Mouse (Mus musculus) ES-Bruce4 (cell line): ENCODE data around the gene Fer. TPM values are rescaled to one million over a fixed set of nuclear protein-coding genes. Genes with fewer than 3 reads are reported as not detected.

Experiments
- H3K27ac ChIP-seq: 2 replicates; pipeline ENCODE4 v1.5.1; 2012; ENCODE audit warnings: low read length, inconsistent platforms; ENCODE audit not compliant: insufficient read depth
- H3K27me3 ChIP-seq: 2 replicates; pipeline ENCODE4 v1.6.1; 2012; ENCODE audit warnings: mild to moderate bottlenecking, low read length, inconsistent platforms; ENCODE audit not compliant: control insufficient read depth, poor library complexity, insufficient read depth, severe bottlenecking
- H3K36me3 ChIP-seq: 2 replicates; pipeline ENCODE4 v1.6.1; 2012; ENCODE audit warnings: inconsistent platforms, mild to moderate bottlenecking, low read length, moderate library complexity; ENCODE audit not compliant: control insufficient read depth, poor library complexity, insufficient read depth, severe bottlenecking
- H3K4me1 ChIP-seq: one replicate; pipeline ENCODE4 v1.8.1; 2011; ENCODE audit warnings: low read length; ENCODE audit not compliant: control insufficient read depth, insufficient read depth
- H3K4me3 ChIP-seq: 2 replicates; pipeline ENCODE4 v1.5.1; 2011; ENCODE audit warnings: low read depth, mild to moderate bottlenecking, low read length
- H3K9ac ChIP-seq: 2 replicates; pipeline ENCODE4 v1.6.1; 2012; ENCODE audit warnings: low read depth, mild to moderate bottlenecking, inconsistent platforms; ENCODE audit not compliant: poor library complexity, severe bottlenecking
- H3K9me3 ChIP-seq: replicated peaks from 2 replicates; pipeline ENCODE4 v1.6.1; 2012; ENCODE audit warnings: mild to moderate bottlenecking, low read length, inconsistent platforms; ENCODE audit not compliant: control insufficient read depth, poor library complexity, insufficient read depth, severe bottlenecking
- CTCF ChIP-seq: IDR thresholded peaks from one replicate; pipeline ENCODE4 v1.8.1; 2011; ENCODE audit warnings: low read depth, low read length
- EP300 ChIP-seq: IDR thresholded peaks from 2 replicates; pipeline ENCODE4 v1.6.1; 2011; ENCODE audit warnings: low read depth, low read length; ENCODE audit not compliant: insufficient read depth
- POLR2A ChIP-seq: IDR thresholded peaks from one replicate; pipeline ENCODE4 v1.8.1; 2011; ENCODE audit warnings: low read length; ENCODE audit not compliant: insufficient read depth
- polyA plus RNA-seq: library from polyadenylated mRNA; stranded (reverse); fragments of >200 nt; gene quantifications from 2 replicates; pipeline ENCODE4 v1.2.4, GENCODE M21; 2011; ENCODE audit warnings: low read depth; ENCODE audit not compliant: missing spikeins, insufficient read depth, insufficient read length

The Fer gene
- polyA plus RNA-seq, 1 experiment: 28.9 TPM

DNA sequence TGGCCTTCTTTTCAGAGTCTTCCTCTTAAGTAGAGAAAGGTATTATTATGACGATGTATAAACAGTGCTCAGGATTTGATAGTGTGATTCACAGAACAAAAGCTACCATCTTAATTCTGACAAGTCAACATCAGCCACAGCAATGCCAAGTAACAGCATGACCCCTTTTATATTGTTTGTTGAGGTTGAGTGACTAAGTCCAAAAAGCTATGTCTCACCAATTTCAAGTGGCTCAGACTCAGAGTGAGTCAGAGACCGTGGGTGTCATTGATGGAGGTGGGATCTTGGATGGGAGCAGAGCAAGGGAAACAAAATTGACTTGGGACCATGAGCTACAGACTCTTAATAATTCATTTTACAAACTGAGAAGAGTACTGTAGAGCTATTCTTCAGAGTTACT lies 230.9 kb downstream of the Fer start:
- H3K4me3 ChIP-seq: no peak overlapping the region
- H3K27ac ChIP-seq: no peak overlapping the region
- no peaks in the 10 kb centered on the region for H3K4me1 ChIP-seq
- H3K27me3 ChIP-seq: no peaks in the 10 kb centered on the region
- no peak overlapping the region for H3K9ac ChIP-seq
- no peak for TF ChIP-seq CTCF
- TF ChIP-seq EP300: no peak
- TF ChIP-seq POLR2A: no peak
- H3K36me3 ChIP-seq: no peaks in the 10 kb centered on the region
- no peaks in the 10 kb centered on the region for H3K9me3 ChIP-seq

DNA sequence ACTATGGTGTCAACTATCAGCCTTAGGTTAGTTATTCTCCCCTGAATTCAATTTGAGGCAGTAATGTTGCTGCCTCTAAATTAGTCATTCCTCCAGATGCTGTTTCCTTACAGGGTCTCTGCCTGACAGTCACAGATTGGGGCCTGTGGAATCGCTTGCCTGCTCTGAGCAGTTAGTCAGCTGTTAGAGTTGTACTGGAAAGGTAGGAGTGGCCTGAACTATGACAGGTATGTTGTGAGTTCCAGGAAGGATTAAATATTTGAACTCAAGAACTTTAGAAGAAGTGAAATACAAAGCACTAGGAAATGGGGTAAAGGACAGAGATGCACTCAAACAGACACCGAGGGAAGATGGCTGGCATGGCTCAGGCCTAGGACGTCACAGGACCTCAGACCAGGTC lies 233.9 kb downstream of the Fer start:
- no peaks in the 10 kb centered on the region for H3K36me3 ChIP-seq
- no peaks in the 10 kb centered on the region for H3K27me3 ChIP-seq
- H3K27ac ChIP-seq: no peak overlapping the region
- no peaks in the 10 kb centered on the region for H3K9me3 ChIP-seq
- no peak for TF ChIP-seq POLR2A
- no peak for TF ChIP-seq EP300
- TF ChIP-seq CTCF: no peak
- no peak overlapping the region for H3K9ac ChIP-seq
- H3K4me3 ChIP-seq: no peak overlapping the region
- no peaks in the 10 kb centered on the region for H3K4me1 ChIP-seq

DNA sequence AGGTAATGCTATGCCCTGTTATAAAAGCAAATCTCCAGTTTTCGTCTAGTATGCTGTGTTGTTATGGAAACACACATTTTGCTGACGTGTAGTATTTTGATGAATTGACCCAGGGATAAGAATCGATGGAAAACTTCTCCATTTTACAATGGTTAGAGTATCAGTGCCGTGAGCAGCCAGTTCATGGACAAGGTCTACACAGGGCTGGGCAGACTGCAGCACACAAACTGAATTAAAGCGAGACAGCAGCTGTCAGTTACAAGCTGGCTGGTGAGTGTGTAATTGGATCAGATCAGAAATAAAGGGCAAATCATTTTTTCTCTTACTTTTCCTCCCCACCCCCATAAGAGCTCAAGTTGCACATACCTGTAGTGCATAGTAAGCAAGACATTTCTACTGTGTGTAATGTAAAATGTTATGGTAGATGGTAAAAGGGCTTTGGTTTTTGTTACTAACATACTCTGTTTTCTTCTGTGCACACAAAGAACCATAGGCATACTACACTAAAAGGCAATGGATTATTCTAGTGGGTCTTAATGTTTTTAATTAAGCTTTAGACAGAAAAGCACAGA lies 235.0 kb downstream of the Fer start:
- TF ChIP-seq CTCF: no peak
- TF ChIP-seq POLR2A: no peak
- TF ChIP-seq EP300: no peak
- H3K9ac ChIP-seq: no peak overlapping the region

DNA sequence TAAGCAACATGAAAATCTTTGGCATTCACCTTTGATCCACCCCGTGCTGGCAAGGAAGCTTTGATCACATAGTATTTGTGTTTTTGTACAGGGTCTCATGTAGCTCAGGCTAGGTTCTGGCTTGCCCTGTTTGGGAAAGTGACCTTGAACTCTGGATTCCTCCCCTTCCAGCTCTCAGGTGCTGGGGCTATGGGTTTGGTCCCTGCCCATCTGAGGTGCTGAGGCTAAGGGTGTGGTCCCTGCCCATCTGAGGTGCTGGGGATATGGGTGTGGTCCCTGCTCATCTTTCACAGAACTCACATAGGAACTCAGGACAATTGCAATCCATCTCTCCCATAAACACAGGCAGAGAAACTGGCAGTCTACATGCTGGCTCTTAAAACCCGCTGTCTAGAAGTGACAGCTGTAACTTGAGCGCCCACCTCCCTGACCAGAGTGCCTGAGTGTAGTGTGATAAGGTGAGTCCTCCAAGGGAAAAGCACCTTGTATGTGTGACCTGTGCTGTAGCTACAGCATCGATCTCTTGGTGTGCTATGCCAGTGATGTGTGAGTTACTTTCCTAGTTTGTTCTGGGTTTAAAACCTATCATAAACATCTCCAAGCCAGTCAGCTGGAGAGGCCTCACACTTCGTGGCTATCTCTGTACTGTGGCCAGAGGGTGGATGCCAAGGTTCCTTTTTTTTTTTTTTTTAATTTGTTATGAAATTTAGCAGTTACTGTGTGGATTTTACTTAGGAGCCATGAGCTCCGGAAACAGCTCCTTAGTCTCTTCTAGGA lies 236.7 kb downstream of the Fer start:
- TF ChIP-seq POLR2A (no peak), EP300 (0 out of 2 replicates have a peak, but pooled peaks have one; percentile 13)
- Histone ChIP-seq H3K9me3 (no peaks in the 10 kb centered on the region), H3K9ac (no peak overlapping the region), H3K27me3 (no peaks in the 10 kb centered on the region), H3K36me3 (no peaks in the 10 kb centered on the region), H3K4me3 (no peak overlapping the region), H3K4me1 (no peaks in the 10 kb centered on the region), H3K27ac (no peak overlapping the region)

More for the DNA sequence above, 235.0 kb downstream of the Fer start:
- Histone ChIP-seq H3K27me3 (no peaks in the 10 kb centered on the region), H3K4me1 (no peaks in the 10 kb centered on the region), H3K27ac (no peak overlapping the region), H3K4me3 (no peak overlapping the region), H3K9me3 (no peaks in the 10 kb centered on the region), H3K36me3 (no peaks in the 10 kb centered on the region)

DNA sequence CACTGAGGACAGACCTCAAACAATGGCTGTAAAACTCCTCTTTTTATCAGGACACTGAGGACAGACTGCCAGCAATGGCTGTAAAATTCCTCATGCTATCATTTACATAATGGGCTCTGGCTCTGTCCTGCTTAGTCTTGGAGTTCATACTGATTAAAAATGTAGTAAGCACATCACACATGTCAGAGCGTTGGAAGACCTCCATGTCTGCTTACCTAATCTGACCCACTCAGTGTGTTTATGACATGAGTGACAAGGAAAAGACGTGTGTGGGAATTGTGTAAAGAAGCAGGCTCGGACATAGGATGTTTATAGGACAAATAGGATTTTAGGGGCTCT lies 237.3 kb downstream of the Fer start:
- Histone ChIP-seq H3K27ac (no peak overlapping the region), H3K9me3 (no peaks in the 10 kb centered on the region), H3K9ac (no peak overlapping the region), H3K27me3 (no peaks in the 10 kb centered on the region), H3K36me3 (no peaks in the 10 kb centered on the region), H3K4me3 (no peak overlapping the region), H3K4me1 (no peaks in the 10 kb centered on the region)
- TF ChIP-seq EP300 (no peak), CTCF (no peak), POLR2A (no peak)

DNA sequence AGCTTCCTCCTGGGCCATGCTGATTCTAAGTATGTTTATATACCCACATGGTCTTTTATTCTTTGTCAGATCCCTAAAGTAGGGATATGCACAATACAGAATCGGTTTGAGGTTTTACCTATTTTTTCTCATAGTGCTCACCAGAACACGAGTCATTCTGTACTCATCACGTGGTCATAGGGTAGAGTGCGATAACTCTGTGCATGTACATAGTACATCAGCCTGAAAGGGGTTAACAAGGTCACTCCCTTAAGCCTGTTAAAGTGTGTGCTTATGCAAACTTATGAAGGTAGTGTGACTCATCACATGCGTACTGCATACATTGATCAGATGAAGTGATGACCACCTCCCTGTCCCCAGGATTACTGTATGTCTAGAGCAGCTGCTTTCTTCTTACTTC lies 245.9 kb downstream of the Fer start:
- no peaks in the 10 kb centered on the region for H3K9me3 ChIP-seq
- TF ChIP-seq EP300 (no peak), POLR2A (no peak), CTCF (no peak)
- H3K27ac ChIP-seq: no peak overlapping the region
- no peaks in the 10 kb centered on the region for H3K27me3 ChIP-seq
- H3K36me3 ChIP-seq: no peaks in the 10 kb centered on the region
- no peak overlapping the region for H3K4me3 ChIP-seq
- no peaks in the 10 kb centered on the region for H3K4me1 ChIP-seq
- no peak overlapping the region for H3K9ac ChIP-seq
